Mouse (Mus musculus) midbrain, embryonic 14.5 days (tissue): ENCODE measurements around the gene Med27. TPM values are rescaled to one million over a fixed set of nuclear protein-coding genes. Genes with fewer than 3 reads are reported as not detected.

Experiments used
- ATAC-seq: fragments of 200-750 bp; cut with Nextera tagmentation; 2 replicates; pipeline ENCODE4 v1.8.0; 2017; ENCODE audit warnings: moderate number of reproducible peaks, moderate library complexity; ENCODE audit not compliant: low FRiP score, low TSS enrichment
- DNase-seq: peaks from one replicate; pipeline ENCODE4 v3.0.0-alpha.2; 2015
- H3K27ac ChIP-seq: fragments of 300-500 bp; sonication (generic); replicated peaks from 2 replicates; pipeline ENCODE4 v1.5.1; 2014; ENCODE audit warnings: mild to moderate bottlenecking, low read depth, low read length, moderate library complexity
- H3K27me3 ChIP-seq: fragments of 300-500 bp; sonication (generic); 2 replicates; pipeline ENCODE4 v1.6.1; 2014; ENCODE audit warnings: low read length, control low read depth, mixed read lengths; ENCODE audit not compliant: control insufficient read depth, insufficient read depth
- H3K36me3 ChIP-seq: fragments of 300-500 bp; sonication (generic); 2 replicates; pipeline ENCODE4 v1.6.1; 2014; ENCODE audit warnings: low read length, control low read depth; ENCODE audit not compliant: control insufficient read depth, insufficient read depth
- H3K4me1 ChIP-seq: fragments of 300-500 bp; sonication (generic); 2 replicates; pipeline ENCODE4 v1.6.1; 2014; ENCODE audit warnings: mild to moderate bottlenecking, antibody characterized with exemption, low read length, control low read depth; ENCODE audit not compliant: control insufficient read depth, insufficient read depth
- H3K4me2 ChIP-seq: fragments of 300-500 bp; sonication (generic); 2 replicates; pipeline ENCODE4 v1.6.1; 2014; ENCODE audit warnings: mild to moderate bottlenecking, low read length, moderate library complexity
- H3K4me3 ChIP-seq: fragments of 300-500 bp; sonication (generic); replicated peaks from 2 replicates; pipeline ENCODE4 v1.5.1; 2014; ENCODE audit warnings: low read depth, low read length
- H3K9ac ChIP-seq: fragments of 300-500 bp; sonication (generic); replicated peaks from 2 replicates; pipeline ENCODE4 v1.6.1; 2014; ENCODE audit warnings: mild to moderate bottlenecking, low read length, moderate library complexity
- H3K9me3 ChIP-seq: fragments of 300-500 bp; sonication (generic); 2 replicates; pipeline ENCODE4 v1.6.1; 2016; ENCODE audit warnings: low read length, control low read depth, mixed read lengths; ENCODE audit not compliant: control insufficient read depth
- WGBS: fragments of 180-500 bp; shearing (Covaris S2); extraction: QIAGEN DNeasy Blood & Tissue Kit; methylation state at CpG from one replicate; pipeline ENCODE4 v1.1.7; 2014; 5-methylcytosine and 5-hydroxymethylcytosine counted together
- polyA plus RNA-seq: library from polyadenylated mRNA; unstranded; fragments of >200 nt; fragmentation: Nextera tagmentation; extraction: Ambion mirVana; gene quantifications from 2 replicates; pipeline ENCODE4 v1.2.1, GENCODE M21; 2014

Gene Med27
- polyA plus RNA-seq, 1 experiment from 2014 or later: 81.0 TPM

GRCm38 (mm10) chr2:29546571-29546970 lies 200.0 kb downstream of the Med27 start:
- 0 out of 2 replicates have a peak overlapping the region, but pooled peaks have one; percentile 6 for H3K4me2 ChIP-seq
- ATAC-seq: no peak

GRCm38 (mm10) chr2:29551816-29552585 lies 205.4 kb downstream of the Med27 start:
- H3K4me1 ChIP-seq: no peaks in the 10 kb centered on the region
- no peak overlapping the region for H3K27ac ChIP-seq
- no peaks in the 10 kb centered on the region for H3K9me3 ChIP-seq
- no peak overlapping the region for H3K4me3 ChIP-seq
- 78% methylated on average over 7 of the region's 7 CpGs for WGBS
- no peak overlapping the region for H3K4me2 ChIP-seq
- H3K9ac ChIP-seq: no peak overlapping the region
- no peak for DNase-seq
- ATAC-seq: no peak
- no peaks in the 10 kb centered on the region for H3K36me3 ChIP-seq
- H3K27me3 ChIP-seq: no peaks in the 10 kb centered on the region

More at GRCm38 (mm10) chr2:29546571-29546970, 200.0 kb downstream of the Med27 start:
- 0 out of 2 replicates have a peak overlapping the region, but pooled peaks have one; percentile 12 for H3K9ac ChIP-seq
- no peaks in the 10 kb centered on the region for H3K27me3 ChIP-seq
- no peaks in the 10 kb centered on the region for H3K36me3 ChIP-seq
- peaks cover 5% of the 10 kb centered on the region; the same call in 1 of the 2 replicates for H3K4me1 ChIP-seq
- no peaks in the 10 kb centered on the region for H3K9me3 ChIP-seq
- 0 out of 2 replicates have a peak overlapping the region, but pooled peaks have one; percentile 3 for H3K27ac ChIP-seq
- WGBS: 32% methylated on average over 12 of the region's 12 CpGs
- H3K4me3 ChIP-seq: no peak overlapping the region
- no peak for DNase-seq

DNA sequence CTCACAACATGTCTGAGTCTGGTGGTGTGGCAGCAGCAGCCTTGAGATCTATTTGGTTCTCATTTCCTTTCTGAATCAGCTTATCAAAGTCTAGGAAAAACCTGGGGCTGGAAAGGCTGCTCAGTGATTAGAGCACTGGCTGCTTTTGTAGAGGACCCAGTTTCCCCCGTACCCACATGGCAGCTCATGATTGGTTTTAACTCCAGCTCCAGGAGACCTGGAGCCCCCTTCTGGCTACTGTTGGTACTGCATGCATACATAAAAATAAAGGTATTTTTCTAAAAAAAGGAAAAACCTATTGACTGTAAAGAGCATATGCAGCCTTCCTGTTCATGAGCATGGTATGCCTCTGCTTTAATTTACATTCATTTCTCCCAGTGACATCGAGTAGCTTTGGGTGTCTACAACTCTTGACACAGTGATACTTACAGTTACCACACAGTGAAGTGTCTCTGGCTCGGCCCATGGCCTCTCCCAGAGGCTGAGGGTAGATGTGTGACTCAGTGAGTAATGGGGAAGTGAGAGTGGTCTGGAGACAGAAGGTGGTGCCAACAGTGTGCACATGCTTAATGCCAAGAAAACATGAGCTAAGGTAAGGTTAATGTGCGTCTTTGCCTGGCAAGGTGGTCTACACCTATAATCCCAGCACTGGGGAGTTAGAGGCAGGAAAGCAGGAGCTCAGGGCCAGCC lies 207.5 kb downstream of the Med27 start:
- no peak overlapping the region for H3K27ac ChIP-seq
- H3K9ac ChIP-seq: no peak overlapping the region
- DNase-seq (peak; percentile 73), ATAC-seq (no peak)
- H3K4me1 ChIP-seq: no peaks in the 10 kb centered on the region
- 65% methylated on average over 4 of the region's 4 CpGs for WGBS
- H3K9me3 ChIP-seq: no peaks in the 10 kb centered on the region
- no peaks in the 10 kb centered on the region for H3K36me3 ChIP-seq
- no peak overlapping the region for H3K4me2 ChIP-seq
- H3K27me3 ChIP-seq: no peaks in the 10 kb centered on the region
- H3K4me3 ChIP-seq: no peak overlapping the region

DNA sequence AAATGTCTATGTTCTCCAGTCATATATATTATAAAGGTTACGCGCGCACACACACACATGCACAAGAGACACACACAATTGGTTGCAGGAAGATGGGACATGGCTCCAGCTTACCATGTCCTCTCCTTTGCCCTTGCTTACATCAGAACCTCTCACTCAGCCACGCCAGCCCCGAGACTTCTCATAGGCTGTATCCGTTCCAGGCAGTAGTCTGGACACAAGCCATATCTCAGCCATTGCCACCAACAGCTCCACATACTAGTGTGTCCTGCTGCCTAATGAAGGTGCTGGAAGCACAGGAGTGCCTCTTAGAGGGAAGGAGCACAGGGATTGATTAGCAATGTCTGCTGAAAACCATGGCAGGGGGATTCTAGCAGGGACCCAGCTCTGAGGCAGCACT lies 211.9 kb downstream of the Med27 start:
- no peaks in the 10 kb centered on the region for H3K27me3 ChIP-seq
- DNase-seq (no peak), ATAC-seq (no peak)

GRCm38 (mm10) chr2:29559955-29560354 lies 213.3 kb downstream of the Med27 start:
- WGBS: 93% methylated on average over 3 of the region's 3 CpGs
- no peak overlapping the region for H3K4me3 ChIP-seq
- no peak overlapping the region for H3K4me2 ChIP-seq
- H3K9ac ChIP-seq: no peak overlapping the region
- ATAC-seq: no peak
- no peak overlapping the region for H3K27ac ChIP-seq
- H3K9me3 ChIP-seq: no peaks in the 10 kb centered on the region
- no peak for DNase-seq
- no peaks in the 10 kb centered on the region for H3K27me3 ChIP-seq
- no peaks in the 10 kb centered on the region for H3K36me3 ChIP-seq
- H3K4me1 ChIP-seq: peaks cover 5% of the 10 kb centered on the region; the same call in 1 of the 2 replicates

More for the DNA sequence above, 211.9 kb downstream of the Med27 start:
- no peak overlapping the region for H3K4me2 ChIP-seq
- no peaks in the 10 kb centered on the region for H3K4me1 ChIP-seq
- H3K9ac ChIP-seq: no peak overlapping the region
- H3K36me3 ChIP-seq: no peaks in the 10 kb centered on the region
- 94% methylated on average over 6 of the region's 6 CpGs for WGBS
- no peaks in the 10 kb centered on the region for H3K9me3 ChIP-seq
- H3K27ac ChIP-seq: no peak overlapping the region
- no peak overlapping the region for H3K4me3 ChIP-seq

GRCm38 (mm10) chr2:29561468-29561867 lies 214.8 kb downstream of the Med27 start:
- no peak for DNase-seq
- Histone ChIP-seq H3K27ac (no peak overlapping the region), H3K4me3 (no peak overlapping the region), H3K9me3 (no peaks in the 10 kb centered on the region), H3K27me3 (no peaks in the 10 kb centered on the region), H3K4me1 (peaks cover 17% of the 10 kb centered on the region), H3K9ac (no peak overlapping the region), H3K36me3 (no peaks in the 10 kb centered on the region), H3K4me2 (no peak overlapping the region)
- no peak for ATAC-seq
- WGBS: 77% methylated on average over 4 of the region's 4 CpGs

- Histone ChIP-seq H3K9me3 (no peaks in the 10 kb centered on the region), H3K36me3 (no peaks in the 10 kb centered on the region), H3K4me2 (no peak overlapping the region), H3K27ac (peak overlapping the region; percentile 41), H3K4me3 (no peak overlapping the region), H3K9ac (no peak overlapping the region), H3K4me1 (peaks cover 18% of the 10 kb centered on the region), H3K27me3 (no peaks in the 10 kb centered on the region)
- ATAC-seq: no peak
- peak; percentile 46 for DNase-seq
- 46% methylated on average over 7 of the region's 7 CpGs for WGBS
Observed at GRCm38 (mm10) chr2:29563986-29564385, 217.4 kb downstream of the Med27 start.

DNA sequence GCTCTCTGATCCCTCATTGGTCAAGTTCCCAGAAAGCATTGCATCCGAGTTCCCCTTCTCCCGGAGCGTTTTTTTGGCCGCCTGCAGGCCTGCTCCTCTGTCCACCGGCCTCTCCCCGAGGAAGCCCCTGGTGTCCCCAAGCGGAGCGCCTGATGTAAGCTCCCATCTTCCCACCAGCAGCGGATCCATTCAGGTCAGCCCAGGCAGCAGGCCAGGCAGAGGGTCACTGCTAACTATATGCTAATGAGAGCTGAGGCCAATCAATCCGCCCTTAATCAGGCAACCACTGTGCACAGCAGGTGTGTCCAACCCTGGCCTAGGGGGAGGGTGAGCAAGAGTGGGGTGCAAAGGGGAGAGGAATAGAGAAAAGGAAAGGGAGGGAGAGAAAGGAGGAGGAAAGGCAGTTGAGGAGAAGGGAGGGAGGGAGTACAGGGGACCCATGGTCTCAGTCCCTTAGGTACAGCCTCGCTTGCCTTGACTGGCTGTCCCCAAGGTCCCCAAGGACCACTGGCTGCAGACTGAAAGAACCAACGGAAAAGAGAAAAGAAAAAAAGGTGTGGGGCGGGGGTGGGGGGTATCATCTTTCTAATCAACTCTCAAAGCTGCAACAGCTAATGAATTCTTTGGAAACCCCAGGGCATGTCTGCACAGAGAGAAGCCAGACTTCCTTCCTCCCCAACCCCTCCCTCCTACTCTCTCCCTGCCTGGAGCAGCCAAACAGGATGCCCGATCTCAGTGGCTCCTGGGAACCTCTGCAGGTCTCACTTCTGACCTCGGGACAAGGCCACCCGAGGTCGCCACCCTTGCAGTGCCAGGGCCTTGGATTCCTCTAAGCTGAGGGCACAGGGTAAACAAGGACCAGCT lies 219.2 kb downstream of the Med27 start:
- whole genome bisulfite sequencing: 3% methylated on average over 17 of the region's 17 CpGs
- ATAC-seq: no peak; the same call in 1 of the 2 replicates
- Histone ChIP-seq H3K4me3 (no peak overlapping the region), H3K4me2 (peak overlapping the region; percentile 21), H3K9ac (no peak overlapping the region), H3K27ac (peak overlapping the region; percentile 63), H3K9me3 (no peaks in the 10 kb centered on the region), H3K27me3 (no peaks in the 10 kb centered on the region), H3K4me1 (peaks cover 18% of the 10 kb centered on the region), H3K36me3 (no peaks in the 10 kb centered on the region)
- peak; percentile 55 for DNase-seq
